Mouse (Mus musculus) MEL (cell line): ENCODE data around the gene Baat. TPM values are rescaled to one million over a fixed set of nuclear protein-coding genes. Genes with fewer than 3 reads are reported as not detected.

Source experiments
- DNase-seq: peaks from one replicate; pipeline ENCODE4 v3.0.0; 2011; ENCODE audit warnings: low read depth, low spot score
- H3K27ac ChIP-seq: 2 replicates; pipeline ENCODE4 v1.5.1; 2012; ENCODE audit warnings: low read depth, mild to moderate bottlenecking, control low read depth, low read length, moderate library complexity; ENCODE audit not compliant: control insufficient read depth
- H3K27me3 ChIP-seq, 2 experiments: fragments of 150-350 bp in 1 of 2; sonication (generic) in 1 of 2; 2 replicates each; pipeline ENCODE4 v1.6.1; 2012; ENCODE audit warnings: low read length in 2 of 2, mild to moderate bottlenecking in 2 of 2, improper control_type of control experiment in 1 of 2, moderate library complexity in 1 of 2; ENCODE audit not compliant: insufficient read depth in 2 of 2, control insufficient read depth in 1 of 2
- H3K36me3 ChIP-seq, 2 experiments: 2 replicates each; pipeline ENCODE4 v1.6.1; 2012 to 2014; ENCODE audit warnings: low read length in 2 of 2, improper control_type of control experiment in 1 of 2, inconsistent platforms in 1 of 2, mild to moderate bottlenecking in 1 of 2; ENCODE audit not compliant: insufficient read depth in 2 of 2, control insufficient read depth in 1 of 2
- H3K4me1 ChIP-seq, 2 experiments: fragments of 150-350 bp in 1 of 2; sonication (generic) in 1 of 2; 2 replicates each; pipeline ENCODE4 v1.6.1; 2012; ENCODE audit warnings: low read length in 2 of 2, improper control_type of control experiment in 1 of 2, mild to moderate bottlenecking in 1 of 2; ENCODE audit not compliant: insufficient read depth in 2 of 2, control insufficient read depth in 1 of 2
- H3K4me3 ChIP-seq, 2 experiments: fragments of 150-350 bp in 1 of 2; sonication (generic) in 1 of 2; 2 replicates each; pipeline ENCODE4 v1.5.1; 2012; ENCODE audit warnings: low read depth in 2 of 2, low read length in 2 of 2, mild to moderate bottlenecking in 2 of 2, moderate library complexity in 2 of 2, control low read depth in 1 of 2, improper control_type of control experiment in 1 of 2; ENCODE audit not compliant: control insufficient read depth in 1 of 2, insufficient read depth in 1 of 2
- H3K79me2 ChIP-seq: 2 replicates; pipeline ENCODE4 v1.6.1; 2012; ENCODE audit warnings: mild to moderate bottlenecking, low read length, moderate library complexity; ENCODE audit not compliant: control insufficient read depth, poor library complexity, insufficient read depth
- H3K9ac ChIP-seq: 2 replicates; pipeline ENCODE4 v1.6.1; 2012; ENCODE audit warnings: low read depth, mild to moderate bottlenecking, control low read depth, low read length, moderate library complexity; ENCODE audit not compliant: control insufficient read depth, poor library complexity, severe bottlenecking
- H3K9me3 ChIP-seq: fragments of 150-350 bp; sonication (generic); replicated peaks from 2 replicates; pipeline ENCODE4 v1.6.1; 2012; ENCODE audit warnings: mild to moderate bottlenecking, low read length, improper control_type of control experiment, moderate library complexity; ENCODE audit not compliant: insufficient read depth
- CHD1 ChIP-seq: IDR thresholded peaks from 2 replicates; pipeline ENCODE4 v1.6.1; 2012; ENCODE audit warnings: low read depth, mild to moderate bottlenecking, inconsistent platforms, low read length, improper control_type of control experiment
- CHD2 ChIP-seq: IDR thresholded peaks from 2 replicates; pipeline ENCODE4 v1.6.1; 2011; ENCODE audit warnings: low read length, improper control_type of control experiment
- EP300 ChIP-seq, 2 experiments: IDR thresholded peaks; 2 replicates each; pipeline ENCODE4 v1.6.1; 2011; ENCODE audit warnings: improper control_type of control experiment in 2 of 2, low read length in 2 of 2, low read depth in 1 of 2, mild to moderate bottlenecking in 1 of 2
- ETS1 ChIP-seq: IDR thresholded peaks from 2 replicates; pipeline ENCODE4 v1.6.1; 2012; ENCODE audit warnings: low read depth, mild to moderate bottlenecking, inconsistent platforms, low read length, improper control_type of control experiment, moderate library complexity
- GATA1 ChIP-seq: IDR thresholded peaks from 2 replicates; pipeline ENCODE4 v1.6.1; 2011; ENCODE audit warnings: low read depth, low read length, improper control_type of control experiment
- MAX ChIP-seq: IDR thresholded peaks from 2 replicates; pipeline ENCODE4 v1.6.1; 2011; ENCODE audit warnings: low read length, improper control_type of control experiment
- MAZ ChIP-seq: IDR thresholded peaks from 2 replicates; pipeline ENCODE4 v1.6.1; 2012; ENCODE audit warnings: low read depth, mild to moderate bottlenecking, inconsistent platforms, low read length, improper control_type of control experiment
- MXI1 ChIP-seq: IDR thresholded peaks from 2 replicates; pipeline ENCODE4 v1.6.1; 2011; ENCODE audit warnings: mild to moderate bottlenecking, low read depth, low read length, improper control_type of control experiment
- MYB ChIP-seq: IDR thresholded peaks from 2 replicates; pipeline ENCODE4 v1.6.1; 2011; ENCODE audit warnings: mild to moderate bottlenecking, low read depth, low read length, improper control_type of control experiment
- NELFE ChIP-seq: IDR thresholded peaks from 2 replicates; pipeline ENCODE4 v1.6.1; 2011; ENCODE audit warnings: low read depth, low read length, improper control_type of control experiment
- POLR2AphosphoS2 ChIP-seq: IDR thresholded peaks from 2 replicates; pipeline ENCODE4 v1.6.1; 2011; ENCODE audit warnings: low read length, improper control_type of control experiment
- SIN3A ChIP-seq: IDR thresholded peaks from 2 replicates; pipeline ENCODE4 v1.6.1; 2012; ENCODE audit warnings: low read length, improper control_type of control experiment, inconsistent platforms
- TAL1 ChIP-seq: IDR thresholded peaks from 2 replicates; pipeline ENCODE4 v1.6.1; 2012; ENCODE audit warnings: mild to moderate bottlenecking, inconsistent platforms, low read length, moderate library complexity, mixed read lengths
- TBP ChIP-seq: IDR thresholded peaks from 2 replicates; pipeline ENCODE4 v1.8.0; 2011; ENCODE audit warnings: low read depth, low read length, improper control_type of control experiment
- TCF12 ChIP-seq: IDR thresholded peaks from 2 replicates; pipeline ENCODE4 v1.6.1; 2014; ENCODE audit warnings: low read depth, mild to moderate bottlenecking, inconsistent platforms, low read length, improper control_type of control experiment, moderate library complexity
- polyA plus RNA-seq, 2 experiments: library from polyadenylated mRNA; stranded (reverse) in 1 of 2; unstranded in 1 of 2; fragments of >175 nt in 1 of 2; fragments of >200 nt in 1 of 2; gene quantifications; 2 replicates each; pipeline versions ENCODE4 v1.2.1 to v1.2.4; 2012; ENCODE audit warnings: low replicate concordance in 2 of 2, low read depth in 1 of 2; ENCODE audit not compliant: insufficient read length in 2 of 2, insufficient read depth in 1 of 2, missing spikeins in 1 of 2
- total RNA-seq: library from RNA; depleted of rRNA; stranded (reverse); fragments of 300-350 nt; gene quantifications from 2 replicates; pipeline ENCODE4 v1.2.3, GENCODE M21; 2012

Gene Baat
- total and polyA plus RNA-seq, 3 experiments: 0.15 TPM; not detected in 2

- Histone ChIP-seq H3K27ac (peak overlapping the region; percentile 35), H3K9ac (peak overlapping the region; percentile 43), H3K4me1 (peaks cover 0 to 3% of the 10 kb centered on the region in 2 experiments; a peak in 3 of 4 replicates), H3K36me3 (peaks cover 0 to 2% of the 10 kb centered on the region in 2 experiments; a peak in 1 of 4 replicates), H3K9me3 (no peaks in the 10 kb centered on the region), H3K27me3 (no peaks in the 10 kb centered on the region), H3K79me2 (no peaks in the 10 kb centered on the region), H3K4me3 (peak overlapping the region; percentile 47 to 49)
- peak; percentile 82 for DNase-seq
- TF ChIP-seq MAZ: peak; percentile 45; the same call in 1 of the 2 replicates
- no peak; the same call in 1 of the 2 replicates for TF ChIP-seq GATA1
- TF ChIP-seq SIN3A: 0 out of 2 replicates have a peak, but pooled peaks have one; percentile 31
- TF ChIP-seq TCF12: peak; percentile 73
- peak; percentile 18; the same call in 1 of the 2 replicates for TF ChIP-seq ETS1
- peak; percentile 84 for TF ChIP-seq MYB
- peak; percentile 39 to 86; a peak in 3 of 4 replicates for TF ChIP-seq EP300 (IDR thresholded peaks at IDR 0.05; ENCODE audit: low read depth in 1 of 2, low read length in 2 of 2)
- no peak for TF ChIP-seq CHD2
- TF ChIP-seq CHD1: no peak
- no peak for TF ChIP-seq POLR2AphosphoS2
- peak; percentile 62 for TF ChIP-seq TAL1
- TF ChIP-seq TBP: no peak
Measured at GRCm38 (mm10) chr4:49478118-49478877, 28.1 kb downstream of the Baat start.

- TF ChIP-seq TCF12 (no peak), MXI1 (no peak), NELFE (no peak), MAX (no peak), TAL1 (peak; percentile 11; the same call in 1 of the 2 replicates), EP300 (IDR thresholded peaks at IDR 0.05; ENCODE audit: low read depth in 1 of 2, low read length in 2 of 2) (no peak)
- no peak overlapping the region for H3K27ac ChIP-seq
- H3K9ac ChIP-seq: no peak overlapping the region
- no peak for DNase-seq
- H3K4me3 ChIP-seq: no peak overlapping the region
- no peaks in the 10 kb centered on the region for H3K27me3 ChIP-seq
- H3K36me3 ChIP-seq: peaks cover 0 to 2% of the 10 kb centered on the region in 2 experiments; a peak in 1 of 4 replicates
- no peaks in the 10 kb centered on the region for H3K9me3 ChIP-seq
- H3K79me2 ChIP-seq: no peaks in the 10 kb centered on the region
- H3K4me1 ChIP-seq: peaks cover 0 to 3% of the 10 kb centered on the region in 2 experiments; a peak in 3 of 4 replicates
Measured at GRCm38 (mm10) chr4:49474583-49474982, 31.8 kb downstream of the Baat start.
